Mouse (Mus musculus) left cerebral cortex, postnatal 25 days (tissue): ENCODE results near the gene Pld5. TPM values are rescaled to one million over a fixed set of nuclear protein-coding genes. Genes with fewer than 3 reads are reported as not detected.
A peak's percentile ranks its signal among the peaks of the same experiment; 100 is the strongest.

Experiments
- DNase-seq, 2 experiments: peaks; one replicate each; pipeline ENCODE4 v3.0.0; 2022; ENCODE audit warnings: low spot score in 2 of 2, mixed read lengths in 1 of 2
- intact Hi-C: fragments of 180-260 bp; cut with DNase I; formaldehyde crosslinking; loops from one replicate; pipeline ENCODE4 v1.15.1; 2025
- total RNA-seq, 2 experiments: library from RNA; stranded (reverse); gene quantifications; 2 replicates each; pipeline ENCODE4 v1.2.3; 2021

The Pld5 gene
- total RNA-seq, 2 experiments from 2014 or later = 9.4 to 13.1 TPM

GRCm38 (mm10) chr1:176064471-176064870 lies 210.6 kb downstream of the Pld5 start:
- no peak for DNase-seq
- intact Hi-C loops = no loop called here

DNA sequence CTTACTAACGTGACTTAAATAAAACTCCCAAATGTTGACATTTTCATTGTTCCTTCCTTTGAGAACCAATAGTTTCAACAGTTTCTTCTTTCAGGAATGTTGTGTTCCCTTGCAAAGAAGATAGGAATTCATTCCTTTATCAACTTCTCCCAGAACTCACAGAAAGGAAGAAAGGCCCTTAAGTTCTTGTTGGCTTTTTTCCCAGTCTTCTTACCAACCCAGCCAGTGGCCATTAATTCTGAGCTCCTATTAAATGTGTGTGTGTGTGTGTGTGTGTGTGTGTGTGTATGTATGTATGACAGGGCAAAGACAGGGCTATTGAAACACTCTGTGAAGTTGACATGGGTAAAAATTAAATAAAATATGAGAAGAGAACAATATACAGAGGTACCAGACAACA lies 221.5 kb downstream of the Pld5 start:
- no peak for DNase-seq
- intact Hi-C loops = no loop called here

GRCm38 (mm10) chr1:176046995-176047394 lies 228.1 kb downstream of the Pld5 start:
- intact Hi-C loops = no loop called here
- no peak for DNase-seq

DNA sequence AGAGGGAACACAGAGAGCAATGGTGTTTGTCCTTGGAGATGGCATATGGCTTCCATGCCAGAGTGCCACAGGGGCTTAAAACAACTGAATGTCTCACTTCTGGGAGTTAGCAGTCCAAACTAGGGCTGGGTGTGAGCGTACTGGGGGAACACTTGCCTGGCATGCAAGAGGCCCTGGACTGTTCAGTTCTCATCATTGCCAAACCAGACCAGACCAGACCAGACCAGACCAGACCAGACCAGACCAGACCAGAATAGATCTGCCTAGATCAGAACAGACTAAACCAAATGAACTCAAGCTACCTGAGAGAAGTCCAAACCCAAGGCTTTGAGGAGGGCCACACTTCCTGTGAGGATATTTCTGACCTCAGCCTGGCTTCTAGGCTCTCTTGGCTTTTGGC lies 228.7 kb downstream of the Pld5 start:
- intact Hi-C loops = no loop called here
- no peak for DNase-seq

DNA sequence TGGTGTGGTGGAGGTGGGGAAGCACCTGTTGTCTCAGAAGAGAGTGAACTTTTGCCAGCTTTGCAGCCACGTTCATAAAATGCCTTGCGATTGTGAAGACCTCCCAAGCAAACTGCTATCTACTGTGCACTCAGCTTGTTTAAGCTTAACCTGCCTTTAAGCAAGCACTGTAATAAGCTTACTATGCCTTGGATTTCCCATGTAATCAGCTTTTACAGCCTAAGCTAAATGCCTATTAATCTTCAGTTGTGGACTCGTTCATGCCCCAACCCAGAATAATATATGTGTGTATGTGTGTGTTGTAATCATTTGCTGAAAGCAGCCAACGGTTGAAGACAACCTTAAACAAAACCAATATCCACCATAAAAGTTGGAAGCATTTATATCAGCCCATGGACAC lies 232.1 kb downstream of the Pld5 start:
- no peak for DNase-seq
- intact Hi-C loops = no loop called here

- DNase-seq = peak in 1 of 2 experiments; percentile 17
- intact Hi-C loops = no loop called here
Observed at GRCm38 (mm10) chr1:176039923-176040322, 235.2 kb downstream of the Pld5 start.

DNA sequence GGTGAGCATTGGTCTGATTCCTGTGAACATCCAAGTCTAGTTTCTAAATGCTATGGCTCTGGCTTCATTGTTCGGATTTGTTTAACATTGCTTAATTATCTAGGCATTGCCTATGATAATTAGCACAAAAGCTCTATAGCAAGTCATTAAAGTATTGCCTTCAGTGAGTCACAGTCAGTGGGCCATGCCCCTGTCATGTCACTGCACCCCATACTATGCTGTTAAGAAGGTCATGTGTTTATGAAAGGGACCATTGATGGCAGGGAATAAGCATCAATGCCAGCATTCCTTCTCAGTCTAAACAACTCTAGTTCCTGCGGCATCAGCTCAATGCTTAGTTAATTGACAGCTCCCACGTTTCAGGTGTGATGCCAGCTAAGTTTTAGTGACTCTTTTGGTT lies 239.1 kb downstream of the Pld5 start:
- DNase-seq = no peak

DNA sequence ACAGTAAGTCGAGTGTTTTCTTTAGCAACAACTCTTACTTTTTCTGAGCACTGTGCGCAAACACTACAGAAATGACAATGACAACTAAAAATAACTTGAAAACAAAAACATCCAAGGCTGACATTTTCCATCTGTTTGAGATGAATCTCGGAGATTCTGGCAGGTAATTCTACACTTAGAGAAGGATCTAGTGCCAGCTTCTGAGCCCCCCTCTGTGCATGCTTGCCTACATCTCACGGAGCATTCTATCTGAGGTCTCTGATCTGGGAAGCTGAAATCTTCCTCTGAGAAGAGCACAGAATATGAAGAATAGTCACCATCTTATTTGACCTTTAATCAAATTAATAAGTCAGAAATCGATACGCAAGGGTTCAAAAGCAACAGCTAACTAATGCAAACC lies 240.4 kb downstream of the Pld5 start:
- no peak for DNase-seq
- intact Hi-C loops = no loop called here

More for the DNA sequence above, 239.1 kb downstream of the Pld5 start:
- intact Hi-C loops = no loop called here

DNA sequence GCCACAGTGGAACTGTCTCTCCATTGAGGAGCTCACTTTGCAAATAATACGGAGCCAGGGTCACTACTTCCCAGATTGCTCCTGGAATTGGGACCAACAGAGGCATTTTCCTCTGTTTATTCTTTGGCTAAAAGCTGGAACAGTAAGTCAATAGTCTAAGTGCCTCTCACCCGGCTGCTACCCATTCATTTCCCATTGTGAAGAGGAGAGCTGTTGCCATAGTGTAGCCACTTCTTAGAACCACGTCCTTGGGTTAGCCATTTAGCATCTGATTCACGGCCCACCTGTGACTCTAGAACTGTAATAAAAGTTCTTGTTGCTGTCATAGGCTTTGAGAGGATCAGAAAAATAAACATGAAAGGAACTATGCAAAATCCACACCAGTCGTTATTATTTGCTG lies 241.4 kb downstream of the Pld5 start:
- intact Hi-C loops = no loop called here
- no peak for DNase-seq

GRCm38 (mm10) chr1:176029063-176029462 lies 246.0 kb downstream of the Pld5 start:
- intact Hi-C loops = no loop called here

DNA sequence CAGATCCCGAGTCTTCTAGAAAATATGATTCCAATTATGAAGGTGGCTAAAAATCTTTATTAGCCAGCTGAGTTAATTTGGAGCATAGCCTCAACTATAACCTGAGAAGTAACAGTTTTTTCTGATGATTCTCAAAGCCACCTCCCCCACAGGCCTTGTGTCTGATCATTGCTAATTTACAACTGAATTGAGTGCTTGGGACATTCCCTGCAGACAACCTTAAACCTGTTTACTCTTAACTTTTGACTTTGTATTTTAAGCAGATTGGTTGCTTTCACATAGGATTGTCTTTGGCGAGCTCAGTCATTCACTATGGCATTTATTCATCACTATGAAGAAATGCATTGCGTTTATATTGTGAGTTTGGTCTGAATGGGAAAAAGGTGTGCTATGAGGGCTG lies 246.7 kb downstream of the Pld5 start:
- intact Hi-C loops = no loop called here

More at GRCm38 (mm10) chr1:176029063-176029462, 246.0 kb downstream of the Pld5 start:
- DNase-seq = no peak

GRCm38 (mm10) chr1:176024501-176024900 lies 250.6 kb downstream of the Pld5 start:
- intact Hi-C loops = no loop called here

More for the DNA sequence above, 246.7 kb downstream of the Pld5 start:
- no peak for DNase-seq

DNA sequence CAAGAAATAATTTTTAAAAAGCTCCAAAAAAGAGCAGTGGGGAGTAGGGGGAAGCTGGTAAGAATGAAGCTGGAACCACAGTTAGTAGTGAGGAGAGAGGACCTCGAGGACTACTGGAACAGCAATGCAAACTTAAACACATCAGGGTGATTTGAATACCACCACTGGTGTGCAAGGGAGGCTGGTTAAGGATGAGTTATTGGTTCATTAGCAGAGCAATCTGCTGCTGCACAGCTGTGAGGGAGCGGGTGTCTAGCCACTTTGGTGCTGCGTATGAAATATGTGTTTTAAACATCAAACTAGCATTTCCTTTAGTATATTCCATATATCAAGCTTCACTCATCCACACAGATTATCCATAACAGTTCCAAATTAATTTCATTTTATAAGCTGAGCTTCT lies 256.6 kb downstream of the Pld5 start:
- intact Hi-C loops = no loop called here
- DNase-seq = no peak

More at GRCm38 (mm10) chr1:176024501-176024900, 250.6 kb downstream of the Pld5 start:
- no peak for DNase-seq

DNA sequence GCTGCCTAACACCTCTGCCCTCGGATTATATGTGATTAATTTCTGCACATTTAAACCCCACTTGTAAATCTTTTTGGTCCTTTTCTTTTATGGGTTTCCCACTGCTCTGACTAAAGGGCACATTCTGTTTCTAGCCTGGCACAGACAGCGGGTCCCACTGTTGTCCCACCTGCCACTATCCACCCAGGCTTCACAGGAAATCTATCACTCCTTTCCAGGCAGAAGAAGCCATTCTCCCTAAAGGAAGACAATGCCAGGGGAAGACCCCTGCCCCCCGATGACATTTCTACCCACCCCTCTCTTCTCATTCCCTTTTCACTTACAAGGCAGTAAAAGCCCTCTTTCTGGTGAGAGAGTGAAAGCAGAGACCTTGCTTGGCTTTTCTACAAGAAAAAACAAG lies 259.0 kb downstream of the Pld5 start:
- DNase-seq = no peak
- intact Hi-C loops = no loop called here

- intact Hi-C loops = no loop called here
- no peak for DNase-seq
Observed at GRCm38 (mm10) chr1:176013497-176014268, 261.4 kb downstream of the Pld5 start.

- intact Hi-C loops = no loop called here
Observed at GRCm38 (mm10) chr1:176011535-176011934, 263.6 kb downstream of the Pld5 start.

GRCm38 (mm10) chr1:176011072-176011471 lies 264.0 kb downstream of the Pld5 start:
- intact Hi-C loops = no loop called here
- no peak for DNase-seq

More at GRCm38 (mm10) chr1:176011535-176011934, 263.6 kb downstream of the Pld5 start:
- DNase-seq = no peak

- no peak for DNase-seq
- intact Hi-C loops = no loop called here
Observed at GRCm38 (mm10) chr1:176008411-176008810, 266.7 kb downstream of the Pld5 start.

- intact Hi-C loops = no loop called here
- DNase-seq = no peak
Observed at GRCm38 (mm10) chr1:176000599-176000998, 274.5 kb downstream of the Pld5 start.

- intact Hi-C loops = no loop called here
- no peak for DNase-seq
Observed at GRCm38 (mm10) chr1:175997076-175997651, 277.9 kb downstream of the Pld5 start.

DNA sequence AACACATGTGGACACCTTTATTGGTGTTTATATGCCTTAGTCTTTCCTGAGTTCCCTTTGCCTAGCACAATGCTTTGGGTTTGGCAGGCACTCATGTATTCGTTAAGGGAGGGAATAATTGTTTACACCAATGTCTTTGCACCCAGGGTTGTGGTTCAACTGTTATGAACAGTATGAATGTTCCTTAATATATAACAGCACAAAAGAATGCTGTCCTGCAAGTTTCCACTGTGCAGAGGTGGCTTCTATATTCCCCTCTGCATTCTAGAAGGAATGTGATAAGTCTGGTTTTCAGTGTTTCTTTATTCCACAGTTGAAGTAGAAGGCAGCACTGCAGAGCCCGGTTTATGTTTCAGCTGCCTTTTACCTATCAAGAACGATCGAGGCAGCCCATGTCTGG lies 286.2 kb downstream of the Pld5 start:
- intact Hi-C loops = no loop called here
- peak in 1 of 2 experiments; percentile 33 for DNase-seq
